Mouse (Mus musculus) CH12.LX (cell line): ENCODE data around the gene Cd38. TPM values are rescaled to one million over a fixed set of nuclear protein-coding genes. Genes with fewer than 3 reads are reported as not detected.

Experiments
- DNase-seq: peaks from one replicate; pipeline ENCODE4 v3.0.0-alpha.2; 2013; ENCODE audit errors: extremely low read depth
- H3K27ac ChIP-seq: 2 replicates; pipeline ENCODE4 v1.5.1; 2012; ENCODE audit warnings: low read depth, mild to moderate bottlenecking, control low read depth, moderate library complexity; ENCODE audit not compliant: insufficient read depth
- H3K27me3 ChIP-seq: replicated peaks from 2 replicates; pipeline ENCODE3; 2012; ENCODE audit warnings: inconsistent platforms
- H3K36me3 ChIP-seq, 2 experiments: replicated peaks in 1 of 2; 2 replicates each; pipeline versions ENCODE3 to v1.6.1; 2012; ENCODE audit warnings: inconsistent platforms in 1 of 2, low read length in 1 of 2, mild to moderate bottlenecking in 1 of 2, mixed read lengths in 1 of 2, moderate library complexity in 1 of 2; ENCODE audit not compliant: control insufficient read depth in 1 of 2, insufficient read depth in 1 of 2
- H3K4me1 ChIP-seq, 2 experiments: 2 replicates each; pipeline ENCODE4 v1.6.1; 2012; ENCODE audit warnings: inconsistent platforms in 1 of 2, moderate library complexity in 1 of 2; ENCODE audit not compliant: insufficient read depth in 2 of 2, control insufficient read depth in 1 of 2
- H3K4me2 ChIP-seq: 2 replicates; pipeline ENCODE4 v1.6.1; 2012; ENCODE audit warnings: low read depth, mild to moderate bottlenecking, control low read depth; ENCODE audit not compliant: poor library complexity, insufficient read depth, severe bottlenecking
- H3K4me3 ChIP-seq, 3 experiments: fragments of 150-350 bp in 1 of 3; sonication (generic) in 1 of 3; replicated peaks in 1 of 3; 2 replicates each; pipeline versions ENCODE3 to v1.5.1; 2011 to 2012; ENCODE audit warnings: low read depth in 2 of 3, low read length in 2 of 3, mild to moderate bottlenecking in 2 of 3, moderate library complexity in 2 of 3, control low read depth in 1 of 3, improper control_type of control experiment in 1 of 3, inconsistent platforms in 1 of 3, mixed read lengths in 1 of 3; ENCODE audit not compliant: poor library complexity in 1 of 3
- H3K79me2 ChIP-seq: replicated peaks from 2 replicates; pipeline ENCODE4 v1.6.1; 2012; ENCODE audit warnings: mild to moderate bottlenecking, moderate library complexity; ENCODE audit not compliant: control insufficient read depth, poor library complexity, insufficient read depth, severe bottlenecking; ENCODE audit errors: extremely low read depth
- H3K9ac ChIP-seq: 2 replicates; pipeline ENCODE4 v1.6.1; 2012; ENCODE audit warnings: low read depth, mild to moderate bottlenecking, control low read depth, moderate library complexity; ENCODE audit not compliant: insufficient read depth
- H3K9me3 ChIP-seq: replicated peaks from 2 replicates; pipeline ENCODE3; 2012; ENCODE audit warnings: low read length, inconsistent platforms, mixed read lengths
- BHLHE40 ChIP-seq: IDR thresholded peaks from 2 replicates; pipeline ENCODE4 v1.6.1; 2011; ENCODE audit warnings: mild to moderate bottlenecking, low read depth, low read length, improper control_type of control experiment
- CHD2 ChIP-seq: IDR thresholded peaks from 2 replicates; pipeline ENCODE4 v1.6.1; 2011; ENCODE audit warnings: low read length, improper control_type of control experiment
- CTCF ChIP-seq, 2 experiments: IDR thresholded peaks in 1 of 2; conservative IDR thresholded peaks in 1 of 2; 2 replicates each; pipeline ENCODE4 v1.5.1; 2011 to 2012; ENCODE audit warnings: low read depth in 2 of 2, low read length in 2 of 2, improper control_type of control experiment in 1 of 2, inconsistent platforms in 1 of 2, mild to moderate bottlenecking in 1 of 2, moderate library complexity in 1 of 2
- E2F4 ChIP-seq: IDR thresholded peaks from 2 replicates; pipeline ENCODE4 v1.6.1; 2011; ENCODE audit warnings: low read depth, low read length, improper control_type of control experiment; ENCODE audit not compliant: insufficient replicate concordance
- ELF1 ChIP-seq: IDR thresholded peaks from 2 replicates; pipeline ENCODE4 v1.6.1; 2014; ENCODE audit warnings: low read depth, mild to moderate bottlenecking, inconsistent platforms, low read length, improper control_type of control experiment
- ETS1 ChIP-seq: conservative IDR thresholded peaks from 2 replicates; pipeline ENCODE4 v1.6.1; 2012; ENCODE audit warnings: low read depth, mild to moderate bottlenecking, inconsistent platforms, low read length, improper control_type of control experiment, moderate library complexity
- GABPA ChIP-seq: IDR thresholded peaks from 2 replicates; pipeline ENCODE4 v1.6.1; 2012; ENCODE audit warnings: low read depth, low read length, improper control_type of control experiment, inconsistent platforms; ENCODE audit not compliant: insufficient replicate concordance
- HCFC1 ChIP-seq: IDR thresholded peaks from 2 replicates; pipeline ENCODE4 v1.6.1; 2012; ENCODE audit warnings: low read depth, mild to moderate bottlenecking, inconsistent platforms, low read length, improper control_type of control experiment
- IRF4 ChIP-seq: IDR thresholded peaks from 2 replicates; pipeline ENCODE4 v1.6.1; 2014; ENCODE audit warnings: low read depth, mild to moderate bottlenecking, inconsistent platforms, low read length, improper control_type of control experiment
- JUN ChIP-seq: IDR thresholded peaks from 2 replicates; pipeline ENCODE4 v1.6.1; 2011; ENCODE audit warnings: low read depth, mild to moderate bottlenecking, low read length, improper control_type of control experiment, moderate library complexity; ENCODE audit not compliant: insufficient read depth
- JUND ChIP-seq: conservative IDR thresholded peaks from 2 replicates; pipeline ENCODE4 v1.6.1; 2011; ENCODE audit warnings: low read depth, low read length, improper control_type of control experiment
- MAFK ChIP-seq: IDR thresholded peaks from 2 replicates; pipeline ENCODE4 v1.6.1; 2011; ENCODE audit warnings: low read length, improper control_type of control experiment; ENCODE audit not compliant: insufficient replicate concordance
- MAX ChIP-seq: IDR thresholded peaks from 2 replicates; pipeline ENCODE4 v1.6.1; 2011; ENCODE audit warnings: low read length, improper control_type of control experiment
- MAZ ChIP-seq: IDR thresholded peaks from 2 replicates; pipeline ENCODE4 v1.6.1; 2012; ENCODE audit warnings: low read depth, mild to moderate bottlenecking, inconsistent platforms, low read length, improper control_type of control experiment, moderate library complexity
- MEF2A ChIP-seq: IDR thresholded peaks from 2 replicates; pipeline ENCODE4 v1.6.1; 2014; ENCODE audit warnings: low read depth, mild to moderate bottlenecking, inconsistent platforms, low read length, improper control_type of control experiment, borderline replicate concordance
- MXI1 ChIP-seq: IDR thresholded peaks from 2 replicates; pipeline ENCODE4 v1.6.1; 2011; ENCODE audit warnings: mild to moderate bottlenecking, low read depth, low read length, improper control_type of control experiment
- MYC ChIP-seq: IDR thresholded peaks from 2 replicates; pipeline ENCODE4 v1.6.1; 2011; ENCODE audit warnings: low read depth, mild to moderate bottlenecking, improper control_type of control experiment, low read length
- NELFE ChIP-seq: IDR thresholded peaks from 2 replicates; pipeline ENCODE4 v1.6.1; 2011; ENCODE audit warnings: low read depth, low read length, improper control_type of control experiment
- NRF1 ChIP-seq: IDR thresholded peaks from 2 replicates; pipeline ENCODE4 v1.6.1; 2014; ENCODE audit warnings: low read depth, mild to moderate bottlenecking, inconsistent platforms, low read length, improper control_type of control experiment, moderate library complexity
- POLR2A ChIP-seq: IDR thresholded peaks from 2 replicates; pipeline ENCODE4 v1.6.1; 2011; ENCODE audit warnings: low read depth, mild to moderate bottlenecking, improper control_type of control experiment, low read length
- POLR2AphosphoS2 ChIP-seq: IDR thresholded peaks from 2 replicates; pipeline ENCODE4 v1.6.1; 2011; ENCODE audit warnings: low read depth, low read length, improper control_type of control experiment
- RAD21 ChIP-seq: IDR thresholded peaks from 2 replicates; pipeline ENCODE4 v1.6.1; 2011; ENCODE audit warnings: low read depth, mild to moderate bottlenecking, low read length, improper control_type of control experiment, moderate library complexity
- RCOR1 ChIP-seq: conservative IDR thresholded peaks from 2 replicates; pipeline ENCODE4 v1.6.1; 2012; ENCODE audit warnings: low read depth, mild to moderate bottlenecking, inconsistent platforms, low read length, improper control_type of control experiment
- SIN3A ChIP-seq: IDR thresholded peaks from 2 replicates; pipeline ENCODE4 v1.6.1; 2012; ENCODE audit warnings: low read length, improper control_type of control experiment, inconsistent platforms
- SMC3 ChIP-seq: IDR thresholded peaks from 2 replicates; pipeline ENCODE4 v1.6.1; 2011; ENCODE audit warnings: low read depth, low read length, improper control_type of control experiment
- TBP ChIP-seq: conservative IDR thresholded peaks from 2 replicates; pipeline ENCODE4 v1.6.1; 2011; ENCODE audit warnings: low read depth, low read length, improper control_type of control experiment
- UBTF ChIP-seq: IDR thresholded peaks from 2 replicates; pipeline ENCODE4 v1.6.1; 2012; ENCODE audit warnings: low read depth, mild to moderate bottlenecking, inconsistent platforms, low read length, improper control_type of control experiment, moderate library complexity
- USF1 ChIP-seq: IDR thresholded peaks from 2 replicates; pipeline ENCODE4 v1.6.1; 2014; ENCODE audit warnings: low read depth, mild to moderate bottlenecking, inconsistent platforms, low read length, improper control_type of control experiment
- USF2 ChIP-seq: conservative IDR thresholded peaks from 2 replicates; pipeline ENCODE4 v1.6.1; 2011; ENCODE audit warnings: low read depth, low read length, improper control_type of control experiment
- ZC3H11A ChIP-seq: IDR thresholded peaks from 2 replicates; pipeline ENCODE4 v1.6.1; 2012; ENCODE audit warnings: low read depth, mild to moderate bottlenecking, inconsistent platforms, low read length, improper control_type of control experiment
- ZKSCAN1 ChIP-seq: IDR thresholded peaks from 2 replicates; pipeline ENCODE4 v1.6.1; 2012; ENCODE audit warnings: low read depth, inconsistent platforms, low read length, improper control_type of control experiment, borderline replicate concordance
- ZMIZ1 ChIP-seq: IDR thresholded peaks from 2 replicates; pipeline ENCODE4 v1.6.1; 2012; ENCODE audit warnings: low read depth, mild to moderate bottlenecking, inconsistent platforms, low read length, improper control_type of control experiment
- dilution Hi-C: fragments of 300-500 bp; cut with MboI; formaldehyde crosslinking; loops from 2 replicates; pipeline ENCODE4 v1.14.3; 2020; ENCODE audit warnings: low sequenced_read_pairs; ENCODE audit not compliant: extremely low pct_unique_long_range_greater_than_20kb, extremely low pct_ligation_motif_present
- in situ Hi-C: fragments of 300-500 bp; cut with MboI; formaldehyde crosslinking; loops from 3 replicates; pipeline ENCODE4 v1.14.3; 2019; ENCODE audit warnings: low sequenced_read_pairs, low pct_ligation_motif_present, low pct_unique_long_range_greater_than_20kb, mixed read lengths
- polyA plus RNA-seq: library from polyadenylated mRNA; unstranded; fragments of >175 nt; gene quantifications from 2 replicates; pipeline ENCODE4 v1.2.1, GENCODE M21; 2012; ENCODE audit warnings: low read depth; ENCODE audit not compliant: insufficient read length
- total RNA-seq, 2 experiments: library from RNA; depleted of rRNA; stranded (reverse); fragments of 300-350 nt in 1 of 2; fragments of >200 nt in 1 of 2; gene quantifications; 2 replicates each; pipeline ENCODE4 v1.2.3; 2012 to 2014

Cd38 gene
- total and polyA plus RNA-seq, 3 experiments: 0.93 to 3.3 (median 1.5) TPM

DNA sequence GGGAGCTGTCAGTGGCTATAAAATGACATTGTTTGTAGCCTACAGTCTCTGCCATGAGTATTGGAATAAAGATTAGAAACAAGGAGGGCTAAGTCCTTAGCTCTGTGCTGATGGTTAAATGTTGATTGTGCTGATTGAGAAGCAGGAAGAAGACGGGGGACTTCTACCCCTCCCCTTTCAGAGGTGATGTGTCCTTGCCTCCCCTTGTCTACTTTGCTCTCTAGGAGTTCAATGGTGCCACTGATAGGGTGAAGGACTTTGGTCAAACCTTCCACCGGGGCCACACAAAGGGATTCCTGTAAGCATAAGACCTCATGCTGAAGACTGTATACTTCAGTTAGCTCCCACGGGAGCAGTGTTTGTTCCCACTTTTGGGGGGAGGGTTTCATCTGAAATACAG, 45.5 kb upstream of the Cd38 start:
- no peak overlapping the region for H3K4me3 ChIP-seq
- in situ Hi-C loops: no loop called here
- no peaks in the 10 kb centered on the region for H3K79me2 ChIP-seq
- dilution Hi-C loops: no loop called here
- no peaks in the 10 kb centered on the region for H3K27me3 ChIP-seq
- no peak for DNase-seq
- H3K4me2 ChIP-seq: no peak overlapping the region
- H3K4me1 ChIP-seq: peaks cover 12 to 57% of the 10 kb centered on the region in 2 experiments
- H3K27ac ChIP-seq: no peak overlapping the region
- no peaks in the 10 kb centered on the region for H3K9me3 ChIP-seq
- TF ChIP-seq GABPA (no peak), BHLHE40 (no peak), MEF2A (no peak), ZMIZ1 (no peak), SIN3A (no peak), MXI1 (no peak), RAD21 (no peak), IRF4 (no peak), POLR2AphosphoS2 (no peak), ETS1 (no peak), E2F4 (no peak), NELFE (no peak), JUN (no peak), CHD2 (no peak), ZKSCAN1 (no peak), MYC (no peak), UBTF (no peak), MAX (no peak), USF2 (no peak)
- no peak overlapping the region for H3K9ac ChIP-seq
- peaks cover 0 to 38% of the 10 kb centered on the region in 2 experiments for H3K36me3 ChIP-seq

DNA sequence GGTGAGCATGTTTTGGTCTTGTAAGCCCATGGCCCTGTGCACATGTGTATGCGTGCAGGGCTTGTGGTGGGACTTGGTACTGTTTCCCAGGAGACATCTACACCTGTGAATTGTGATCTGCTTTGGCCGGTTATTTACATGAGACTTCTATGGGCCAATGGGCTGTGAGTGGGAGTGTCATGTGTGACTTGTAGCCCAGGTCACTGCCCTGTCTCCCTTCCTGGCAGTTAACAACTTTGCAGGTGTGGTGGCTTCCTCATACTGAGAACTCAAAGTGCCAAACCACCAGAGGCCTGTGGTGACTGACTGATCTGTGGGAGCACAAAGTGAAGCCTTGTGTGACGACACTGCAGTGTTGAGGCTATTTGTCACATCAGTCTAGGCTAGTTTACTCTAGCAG, 43.8 kb upstream of the Cd38 start:
- DNase-seq: peak; percentile 94
- Histone ChIP-seq H3K4me1 (peaks cover 8 to 41% of the 10 kb centered on the region in 2 experiments), H3K36me3 (peaks cover 0 to 41% of the 10 kb centered on the region in 2 experiments), H3K9me3 (no peaks in the 10 kb centered on the region), H3K27ac (no peak overlapping the region), H3K79me2 (no peaks in the 10 kb centered on the region), H3K4me3 (no peak overlapping the region), H3K9ac (no peak overlapping the region), H3K4me2 (no peak overlapping the region), H3K27me3 (no peaks in the 10 kb centered on the region)
- dilution Hi-C loops (no loop called here), in situ Hi-C loops (no loop called here)
- no peak for TF ChIP-seq NELFE
- TF ChIP-seq ZMIZ1: no peak
- TF ChIP-seq JUN: no peak
- no peak for TF ChIP-seq ZC3H11A
- TF ChIP-seq CTCF (conservative IDR thresholded peaks at IDR 0.05 in 1 of 2, IDR thresholded peaks at IDR 0.05 in 1 of 2; ENCODE audit: low read depth in 2 of 2, low read length in 2 of 2): no peak
- no peak for TF ChIP-seq RAD21
- TF ChIP-seq TBP: no peak
- TF ChIP-seq NRF1: no peak
- TF ChIP-seq HCFC1: no peak
- TF ChIP-seq MAFK: 0 out of 2 replicates have a peak, but pooled peaks have one; percentile 40
- TF ChIP-seq SIN3A: peak; percentile 78
- no peak for TF ChIP-seq ELF1
- TF ChIP-seq CHD2: 0 out of 2 replicates have a peak, but pooled peaks have one; percentile 22
- peak; percentile 66; the same call in 1 of the 2 replicates for TF ChIP-seq RCOR1
- TF ChIP-seq MXI1: peak; percentile 63
- peak; percentile 37; the same call in 1 of the 2 replicates for TF ChIP-seq MYC
- TF ChIP-seq ZKSCAN1: no peak
- 0 out of 2 replicates have a peak, but pooled peaks have one; percentile 11 for TF ChIP-seq USF1
- 0 out of 2 replicates have a peak, but pooled peaks have one; percentile 39 for TF ChIP-seq MAZ
- TF ChIP-seq SMC3: no peak
- no peak for TF ChIP-seq POLR2AphosphoS2
- TF ChIP-seq JUND: peak; percentile 57; the same call in 1 of the 2 replicates
- TF ChIP-seq UBTF: no peak
- TF ChIP-seq E2F4: no peak
- TF ChIP-seq USF2: no peak
- no peak for TF ChIP-seq POLR2A
